Mouse (Mus musculus): ENCODE measurements around the gene Trim54. TPM values are rescaled to one million over a fixed set of nuclear protein-coding genes. Genes with fewer than 3 reads are reported as not detected.

The Trim54 gene
- polyA plus RNA-seq (2016; fragmentation: Nextera tagmentation; extraction: Ambion mirVana): 1.4 and 1.7 TPM in 2 replicates

- WGBS: 37% methylated on average over 3 of the region's 3 CpGs
- Histone ChIP-seq H3K4me1 (no peaks in the 10 kb centered on the region), H3K4me2 (replicated peaks) (no peak within 1 kb of the TSS), H3K36me3 (no peaks in the 10 kb centered on the region), H3K9me3 (no peaks in the 10 kb centered on the region), H3K4me3 (no peak within 1 kb of the TSS), H3K9ac (no peak within 1 kb of the TSS), H3K27ac (no peak within 1 kb of the TSS), H3K27me3 (no peaks in the 10 kb centered on the region)
- ATAC-seq (ENCODE audit: insufficient number of reproducible peaks, insufficient read depth, low FRiP score, low TSS enrichment): no peak
Observed at GRCm38 (mm10) chr5:31116354-31116753, at the start of gene Trim54. Gene Trim54, plus strand, starts transcription at chr5:31116712.

GRCm38 (mm10) chr5:31069810-31070209 is 46.7 kb upstream of the Trim54 start:
- Histone ChIP-seq H3K36me3 (peaks cover 94% of the 10 kb centered on the region), H3K4me3 (no peak overlapping the region), H3K9ac (no peak overlapping the region), H3K4me2 (replicated peaks) (no peak overlapping the region), H3K9me3 (no peaks in the 10 kb centered on the region), H3K4me1 (no peaks in the 10 kb centered on the region), H3K27ac (no peak overlapping the region), H3K27me3 (no peaks in the 10 kb centered on the region)
- ATAC-seq (ENCODE audit: insufficient number of reproducible peaks, insufficient read depth, low FRiP score, low TSS enrichment): no peak
- WGBS: 97% methylated on average over 3 of the region's 3 CpGs

GRCm38 (mm10) chr5:31071059-31071458 is 45.5 kb upstream of the Trim54 start:
- 82% methylated on average over 2 of the region's 2 CpGs for WGBS
- no peak for ATAC-seq (ENCODE audit: insufficient number of reproducible peaks, insufficient read depth, low FRiP score, low TSS enrichment)

GRCm38 (mm10) chr5:31071821-31072220 is 44.7 kb upstream of the Trim54 start:
- ATAC-seq (ENCODE audit: insufficient number of reproducible peaks, insufficient read depth, low FRiP score, low TSS enrichment): no peak
- no peaks in the 10 kb centered on the region for H3K9me3 ChIP-seq
- no peaks in the 10 kb centered on the region for H3K27me3 ChIP-seq
- peaks cover 100% of the 10 kb centered on the region for H3K36me3 ChIP-seq
- WGBS: 92% methylated on average over 11 of the region's 11 CpGs
- no peak overlapping the region for H3K4me2 ChIP-seq (replicated peaks)
- H3K4me3 ChIP-seq: no peak overlapping the region
- H3K9ac ChIP-seq: no peak overlapping the region
- H3K27ac ChIP-seq: no peak overlapping the region
- H3K4me1 ChIP-seq: no peaks in the 10 kb centered on the region

More at GRCm38 (mm10) chr5:31071059-31071458, 45.5 kb upstream of the Trim54 start:
- Histone ChIP-seq H3K9me3 (no peaks in the 10 kb centered on the region), H3K4me2 (replicated peaks) (no peak overlapping the region), H3K36me3 (peaks cover 100% of the 10 kb centered on the region), H3K9ac (no peak overlapping the region), H3K4me3 (no peak overlapping the region), H3K27me3 (no peaks in the 10 kb centered on the region), H3K27ac (no peak overlapping the region), H3K4me1 (no peaks in the 10 kb centered on the region)

GRCm38 (mm10) chr5:31073176-31073575 is 43.3 kb upstream of the Trim54 start:
- 90% methylated on average over 12 of the region's 12 CpGs for WGBS
- peaks cover 100% of the 10 kb centered on the region for H3K36me3 ChIP-seq

GRCm38 (mm10) chr5:31076346-31076745 is 40.2 kb upstream of the Trim54 start:
- 0 out of 2 replicates have a peak, but pooled peaks cover 2% of the 10 kb centered on the region for H3K4me1 ChIP-seq
- H3K4me2 ChIP-seq (replicated peaks): no peak overlapping the region
- no peak for ATAC-seq (ENCODE audit: insufficient number of reproducible peaks, insufficient read depth, low FRiP score, low TSS enrichment)
- H3K27me3 ChIP-seq: no peaks in the 10 kb centered on the region
- no peak overlapping the region for H3K9ac ChIP-seq
- peaks cover 79% of the 10 kb centered on the region for H3K36me3 ChIP-seq
- H3K9me3 ChIP-seq: no peaks in the 10 kb centered on the region
- H3K27ac ChIP-seq: no peak overlapping the region
- 85% methylated on average over 13 of the region's 13 CpGs for WGBS
- H3K4me3 ChIP-seq: no peak overlapping the region

More at GRCm38 (mm10) chr5:31073176-31073575, 43.3 kb upstream of the Trim54 start:
- no peak for ATAC-seq (ENCODE audit: insufficient number of reproducible peaks, insufficient read depth, low FRiP score, low TSS enrichment)
- no peak overlapping the region for H3K27ac ChIP-seq
- no peak overlapping the region for H3K9ac ChIP-seq
- H3K27me3 ChIP-seq: no peaks in the 10 kb centered on the region
- no peak overlapping the region for H3K4me3 ChIP-seq
- H3K4me2 ChIP-seq (replicated peaks): no peak overlapping the region
- H3K4me1 ChIP-seq: no peaks in the 10 kb centered on the region
- H3K9me3 ChIP-seq: no peaks in the 10 kb centered on the region

- Histone ChIP-seq H3K36me3 (peaks cover 40% of the 10 kb centered on the region), H3K4me3 (no peak overlapping the region), H3K27me3 (peaks cover 13% of the 10 kb centered on the region), H3K4me2 (replicated peaks) (no peak overlapping the region), H3K27ac (no peak overlapping the region), H3K4me1 (0 out of 2 replicates have a peak, but pooled peaks cover 2% of the 10 kb centered on the region), H3K9ac (no peak overlapping the region), H3K9me3 (no peaks in the 10 kb centered on the region)
- no peak for ATAC-seq (ENCODE audit: insufficient number of reproducible peaks, insufficient read depth, low FRiP score, low TSS enrichment)
- WGBS: 69% methylated on average over 13 of the region's 13 CpGs
Observed at GRCm38 (mm10) chr5:31080059-31080794, 36.3 kb upstream of the Trim54 start.

GRCm38 (mm10) chr5:31080795-31081164 is 35.7 kb upstream of the Trim54 start:
- H3K36me3 ChIP-seq: peaks cover 35% of the 10 kb centered on the region
- no peaks in the 10 kb centered on the region for H3K9me3 ChIP-seq
- no peak overlapping the region for H3K4me2 ChIP-seq (replicated peaks)
- 0 out of 2 replicates have a peak, but pooled peaks cover 2% of the 10 kb centered on the region for H3K4me1 ChIP-seq
- H3K27me3 ChIP-seq: peaks cover 13% of the 10 kb centered on the region
- H3K9ac ChIP-seq: no peak overlapping the region
- no peak overlapping the region for H3K27ac ChIP-seq
- WGBS: 65% methylated on average over 3 of the region's 3 CpGs
- no peak for ATAC-seq (ENCODE audit: insufficient number of reproducible peaks, insufficient read depth, low FRiP score, low TSS enrichment)
- H3K4me3 ChIP-seq: no peak overlapping the region

GRCm38 (mm10) chr5:31081386-31081785 is 35.1 kb upstream of the Trim54 start:
- no peak overlapping the region for H3K27ac ChIP-seq
- ATAC-seq (ENCODE audit: insufficient number of reproducible peaks, insufficient read depth, low FRiP score, low TSS enrichment): no peak

GRCm38 (mm10) chr5:31082355-31082754 is 34.2 kb upstream of the Trim54 start:
- H3K9ac ChIP-seq: no peak overlapping the region
- H3K4me3 ChIP-seq: no peak overlapping the region
- peaks cover 19% of the 10 kb centered on the region for H3K27me3 ChIP-seq
- H3K4me1 ChIP-seq: 0 out of 2 replicates have a peak, but pooled peaks cover 2% of the 10 kb centered on the region
- ATAC-seq (ENCODE audit: insufficient number of reproducible peaks, insufficient read depth, low FRiP score, low TSS enrichment): no peak
- peaks cover 19% of the 10 kb centered on the region for H3K36me3 ChIP-seq
- H3K9me3 ChIP-seq: no peaks in the 10 kb centered on the region
- no peak overlapping the region for H3K27ac ChIP-seq
- WGBS: 15% methylated on average over 5 of the region's 5 CpGs
- H3K4me2 ChIP-seq (replicated peaks): no peak overlapping the region

More at GRCm38 (mm10) chr5:31081386-31081785, 35.1 kb upstream of the Trim54 start:
- Histone ChIP-seq H3K9me3 (no peaks in the 10 kb centered on the region), H3K27me3 (peaks cover 14% of the 10 kb centered on the region), H3K4me2 (replicated peaks) (no peak overlapping the region), H3K36me3 (peaks cover 29% of the 10 kb centered on the region), H3K4me1 (0 out of 2 replicates have a peak, but pooled peaks cover 2% of the 10 kb centered on the region), H3K4me3 (no peak overlapping the region), H3K9ac (no peak overlapping the region)
- WGBS: 81% methylated on average over 3 of the region's 3 CpGs

GRCm38 (mm10) chr5:31082935-31083625 is 33.4 kb upstream of the Trim54 start:
- ATAC-seq (ENCODE audit: insufficient number of reproducible peaks, insufficient read depth, low FRiP score, low TSS enrichment): no peak
- 43% methylated on average over 12 of the region's 12 CpGs for WGBS
- Histone ChIP-seq H3K27me3 (peaks cover 25% of the 10 kb centered on the region), H3K4me1 (0 out of 2 replicates have a peak, but pooled peaks cover 2% of the 10 kb centered on the region), H3K4me3 (no peak overlapping the region), H3K27ac (no peak overlapping the region), H3K36me3 (peaks cover 12% of the 10 kb centered on the region), H3K4me2 (replicated peaks) (no peak overlapping the region), H3K9me3 (no peaks in the 10 kb centered on the region), H3K9ac (no peak overlapping the region)

- no peak for ATAC-seq (ENCODE audit: insufficient number of reproducible peaks, insufficient read depth, low FRiP score, low TSS enrichment)
- 0 out of 2 replicates have a peak, but pooled peaks cover 2% of the 10 kb centered on the region for H3K4me1 ChIP-seq
- peaks cover 34% of the 10 kb centered on the region for H3K27me3 ChIP-seq
- H3K4me2 ChIP-seq (replicated peaks): no peak overlapping the region
- no peak overlapping the region for H3K4me3 ChIP-seq
- no peak overlapping the region for H3K27ac ChIP-seq
- H3K9ac ChIP-seq: no peak overlapping the region
- no peaks in the 10 kb centered on the region for H3K9me3 ChIP-seq
- 5% methylated on average over 8 of the region's 8 CpGs for WGBS
- H3K36me3 ChIP-seq: peaks cover 3% of the 10 kb centered on the region; the same call in 1 of the 2 replicates
Observed at GRCm38 (mm10) chr5:31083949-31084348, 32.6 kb upstream of the Trim54 start.

Measured in embryonic facial prominence, embryonic 12.5 days (tissue).